Mouse (Mus musculus) lung, postnatal 36 days (tissue): Measurements from ENCODE around the gene Psap.
"Not testable (repeated sequence)": the region's sequence is repeated elsewhere in the genome, so short reads cannot be mapped to it uniquely, and the experiment has no call there.

Source experiments
- DNase-seq: peaks from one replicate; pipeline ENCODE4 v3.0.0; 2022; ENCODE audit warnings: mixed read lengths

The Psap gene

DNA sequence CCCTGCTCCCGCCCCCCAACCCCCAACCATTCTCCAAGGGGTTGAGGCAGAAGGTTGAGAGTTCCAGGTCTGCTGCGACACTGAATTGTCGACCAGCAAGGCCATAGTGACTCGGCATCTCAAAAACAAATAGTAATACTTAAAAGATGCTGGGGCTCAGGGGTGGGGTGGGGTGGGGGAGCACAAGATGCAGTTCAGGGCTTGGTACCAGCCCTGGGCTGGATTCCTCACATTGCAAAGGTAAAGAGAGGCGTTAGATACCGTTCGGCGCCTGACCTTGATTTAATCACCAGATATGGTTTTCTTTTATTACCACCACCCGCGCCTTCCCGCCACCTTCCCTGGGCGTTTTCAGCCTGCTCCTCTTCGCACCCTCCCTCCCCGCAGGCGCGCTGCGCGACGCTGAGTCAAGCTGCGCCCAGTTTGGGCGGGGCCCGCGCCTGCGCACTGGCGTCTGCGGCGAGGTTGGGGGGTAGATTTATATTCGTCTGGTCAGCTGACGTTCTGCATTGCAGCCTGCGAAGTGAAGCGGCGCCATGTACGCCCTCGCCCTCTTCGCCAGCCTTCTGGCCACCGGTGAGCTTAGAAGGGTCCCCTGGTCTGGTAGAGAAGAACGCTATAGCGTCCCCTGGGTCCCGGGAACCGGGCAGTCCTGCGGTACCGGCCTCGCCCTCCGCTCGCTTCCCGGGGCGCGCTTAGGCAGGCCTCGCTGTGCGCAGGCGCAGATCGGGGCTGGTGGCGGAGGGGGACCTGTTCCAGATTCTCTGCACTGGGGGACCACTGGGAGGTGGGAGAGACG is at the start of gene Psap:
Gene Psap, plus strand, starts transcription at position 421 of the 799 bp plus-strand sequence.
- peak; percentile 93 for DNase-seq

DNA sequence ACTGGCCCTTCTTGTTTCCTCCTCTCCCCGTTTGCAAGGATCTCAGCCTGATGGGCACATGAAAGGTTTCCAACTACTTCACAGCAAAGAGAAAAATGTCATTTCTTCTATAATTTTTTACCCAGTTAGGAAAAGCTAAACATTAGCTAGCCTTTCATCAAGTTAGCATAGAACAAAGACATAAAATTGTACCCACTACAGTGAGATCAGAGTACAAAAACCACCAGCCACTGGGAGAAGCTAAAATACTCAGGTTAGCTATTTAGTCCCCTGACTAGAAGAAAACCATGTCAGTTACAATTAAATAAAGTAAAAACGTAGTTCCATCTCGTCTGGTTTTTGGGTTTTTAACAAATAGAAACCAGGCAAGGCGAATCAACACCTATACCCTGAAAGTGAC is 49.8 kb upstream of the Psap start:
- DNase-seq: no peak

DNA sequence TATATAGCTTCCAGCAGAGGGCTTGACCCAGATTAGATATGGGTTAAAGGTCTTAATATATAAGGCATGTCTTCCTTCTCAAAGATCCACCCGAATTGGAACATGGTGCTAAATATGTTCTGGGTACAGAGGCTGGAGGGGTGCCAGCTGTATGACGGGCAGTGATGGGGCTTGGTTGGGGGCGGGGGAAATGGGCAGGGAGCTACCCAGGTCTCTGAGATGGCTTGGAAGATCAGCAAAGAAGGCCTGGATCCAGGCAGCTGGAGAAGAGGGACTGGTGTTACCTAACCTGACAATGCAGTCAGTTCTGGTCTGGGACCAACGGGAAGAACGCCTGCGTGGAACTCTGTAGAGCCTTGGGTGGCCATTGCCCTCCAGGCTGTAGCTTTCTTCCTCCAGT is 48.3 kb upstream of the Psap start:
- DNase-seq: no peak

DNA sequence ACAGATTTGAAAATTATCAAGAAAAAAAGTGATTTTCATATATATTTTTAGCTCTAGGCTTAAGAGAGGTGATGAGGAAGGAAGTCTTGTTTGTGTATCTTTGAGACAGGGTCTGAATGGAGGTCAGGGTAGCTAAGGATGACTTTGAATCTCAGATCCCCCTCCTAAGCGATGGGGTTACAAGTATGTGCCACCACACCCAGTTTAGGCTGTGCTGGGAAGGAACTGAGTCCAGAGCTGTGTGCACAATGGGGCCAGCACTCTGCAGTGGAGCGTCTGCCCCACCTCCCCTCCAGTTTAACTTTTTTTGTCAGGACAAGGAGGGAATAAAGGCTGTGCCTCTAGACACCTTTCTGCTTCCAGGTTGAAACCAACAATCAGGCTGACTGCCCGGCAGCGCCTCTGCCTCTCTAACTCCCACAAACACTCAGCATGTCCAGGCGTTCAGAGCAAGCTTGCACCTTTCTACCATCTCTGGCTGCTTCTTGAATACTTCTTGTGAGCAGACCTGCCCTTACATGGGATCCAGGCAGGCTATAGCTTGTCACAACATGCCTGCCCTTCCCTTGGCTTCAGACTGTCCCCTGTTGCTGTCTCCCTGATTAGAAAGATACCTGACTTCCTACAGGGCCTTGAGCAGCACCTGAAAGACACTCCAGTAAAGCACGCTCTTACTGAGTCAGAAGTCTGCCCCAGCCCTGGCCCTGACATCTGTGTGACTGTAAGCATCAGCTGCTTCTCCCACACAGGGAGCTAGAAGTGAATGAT is 46.9 kb upstream of the Psap start:
- no peak for DNase-seq

DNA sequence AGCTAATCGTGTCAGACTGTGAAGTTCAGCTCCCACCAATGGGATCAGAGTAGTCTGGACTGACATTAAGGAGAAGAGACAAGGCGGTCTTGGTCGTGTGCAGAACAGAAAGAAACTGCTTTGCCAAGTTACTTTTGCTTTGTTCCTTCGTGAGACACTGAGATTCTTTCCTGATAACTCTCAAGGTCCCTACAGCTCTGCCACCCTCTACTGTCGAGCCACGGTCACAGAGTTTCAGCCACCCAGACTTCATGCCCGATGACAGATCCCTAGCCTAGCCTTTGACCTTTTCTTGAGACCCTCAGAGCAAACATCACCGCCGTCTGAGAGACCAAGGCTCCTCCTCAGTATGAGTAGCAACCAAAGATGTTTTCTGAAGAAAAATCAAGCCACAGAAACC is 43.4 kb upstream of the Psap start:
- DNase-seq: no peak

DNA sequence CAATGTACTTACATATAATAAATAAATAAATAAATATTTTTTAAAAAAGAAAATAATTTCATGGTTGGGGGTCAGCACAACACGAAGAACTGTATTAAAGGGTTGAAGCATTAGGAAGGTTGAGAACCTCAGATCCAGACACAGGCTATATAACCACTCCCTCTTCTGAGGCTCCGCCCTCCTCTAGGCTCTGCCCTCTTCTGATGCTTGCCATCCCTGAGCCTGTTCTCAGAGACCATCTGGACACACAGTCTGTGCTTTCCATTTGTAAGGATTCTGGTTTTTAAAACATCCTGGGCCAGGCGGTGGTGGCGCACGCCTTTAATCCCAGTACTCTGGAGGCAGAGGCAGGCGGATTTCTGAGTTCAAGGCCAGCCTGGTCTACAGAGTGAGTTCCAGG is 41.6 kb upstream of the Psap start:
- not testable (repeated sequence) for DNase-seq

DNA sequence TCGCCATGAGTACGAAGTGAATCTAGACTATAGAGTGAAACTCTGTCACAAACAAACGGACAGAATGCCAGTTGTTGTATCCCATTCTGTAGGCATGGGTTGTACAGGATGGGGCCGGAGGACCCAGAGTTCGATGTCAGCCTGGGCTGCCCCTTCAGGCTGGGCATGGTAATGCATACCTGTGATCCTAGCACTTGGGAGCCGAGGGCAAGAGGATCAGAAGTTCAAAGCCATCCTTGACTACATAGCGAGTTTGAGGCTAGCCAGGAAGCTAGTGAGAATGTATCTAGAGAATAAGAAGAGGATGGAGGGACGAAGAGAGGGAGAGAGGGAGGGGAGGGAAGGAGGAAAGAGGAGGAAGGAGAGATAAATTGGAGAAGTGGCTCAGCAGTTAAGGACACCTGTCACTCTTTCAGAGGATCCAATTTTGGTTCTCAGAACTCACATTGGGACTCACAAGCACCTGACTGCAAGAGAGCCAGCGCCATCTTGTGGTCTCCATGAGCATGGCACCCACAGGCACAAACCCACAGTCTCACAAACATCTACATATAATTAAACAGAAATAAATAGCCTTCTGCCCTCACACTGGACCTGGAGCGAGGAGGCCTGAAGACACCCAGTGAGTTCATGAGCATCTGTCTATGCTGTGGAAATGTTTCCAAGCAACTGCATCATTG is 39.8 kb upstream of the Psap start:
- DNase-seq: peak; percentile 74

DNA sequence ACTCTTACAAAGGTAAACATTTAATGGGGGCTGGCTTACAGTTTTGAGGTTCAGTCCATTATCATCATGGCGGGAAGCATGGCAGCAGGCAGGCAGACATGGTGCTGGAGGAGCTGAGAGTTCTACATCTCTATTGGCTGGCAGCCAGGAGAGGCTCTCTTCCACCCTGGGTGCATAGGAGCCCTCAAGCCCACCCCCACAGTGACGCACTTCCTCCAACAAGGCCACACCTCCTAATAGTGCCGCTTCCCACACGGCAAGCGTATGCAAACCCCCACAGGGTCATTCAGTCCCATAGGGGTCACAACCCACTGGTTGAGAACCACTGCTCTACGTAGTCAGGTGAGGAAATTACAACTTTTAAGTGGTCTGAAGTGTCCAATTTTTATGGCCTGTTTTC is 37.0 kb upstream of the Psap start:
- DNase-seq: no peak

DNA sequence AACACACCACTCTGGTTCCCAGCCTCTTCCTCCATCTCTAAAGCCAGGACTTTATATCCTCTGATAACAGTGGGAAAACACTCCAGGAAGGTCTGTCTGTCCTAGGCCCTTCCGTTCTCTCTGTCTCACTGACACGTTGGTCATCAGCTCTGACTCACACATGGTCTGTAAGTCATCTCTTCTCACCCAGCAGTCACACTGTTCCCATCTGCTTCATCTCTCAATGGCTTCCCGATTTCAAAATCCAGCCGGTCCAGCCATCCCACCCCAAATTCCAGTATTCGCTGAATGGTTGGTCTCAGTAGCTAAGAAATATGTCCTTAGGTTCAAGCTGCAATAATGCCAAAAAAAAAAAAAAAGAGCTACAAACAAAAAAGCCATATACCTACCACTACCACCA is 33.5 kb upstream of the Psap start:
- DNase-seq: peak; percentile 42

DNA sequence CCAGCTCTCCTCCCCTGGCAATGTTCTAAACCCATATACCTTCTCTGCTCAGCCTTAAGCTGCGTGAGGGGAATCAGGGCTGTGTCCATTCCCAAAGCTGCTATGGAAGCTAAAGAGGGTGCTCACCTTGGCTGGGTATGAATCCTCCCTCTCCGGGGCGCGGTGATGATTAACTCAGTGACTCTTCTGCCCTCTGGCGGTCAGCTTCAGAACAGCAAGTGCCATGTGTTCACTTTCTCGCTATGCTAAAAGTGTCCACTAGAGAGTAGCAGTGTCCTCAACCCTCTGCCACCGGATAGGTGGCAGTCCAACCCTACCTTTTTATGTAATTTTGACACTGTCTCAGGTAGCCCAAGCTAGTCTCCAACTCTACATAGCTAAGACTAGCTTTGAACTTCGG is 32.4 kb upstream of the Psap start:
- DNase-seq: peak; percentile 97

DNA sequence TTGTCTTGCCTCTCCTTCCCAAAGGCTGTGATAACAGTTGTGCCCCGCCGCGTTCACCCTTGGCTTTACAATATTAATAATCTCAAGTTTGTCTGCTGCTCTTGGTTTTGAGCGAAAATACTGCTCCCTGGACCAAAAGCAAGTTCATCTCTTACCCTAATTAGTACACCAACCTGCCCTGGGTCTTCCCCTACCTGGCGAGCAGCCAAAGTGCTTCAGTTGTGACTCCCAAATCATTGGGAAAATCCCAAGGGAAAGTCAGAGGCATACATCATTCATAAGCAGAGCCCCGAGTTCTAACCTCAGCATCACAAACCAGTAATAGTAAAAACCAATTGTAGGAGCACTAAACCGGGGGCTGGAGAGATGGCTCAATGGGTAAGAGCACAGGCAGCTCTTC is 31.8 kb upstream of the Psap start:
- no peak for DNase-seq

DNA sequence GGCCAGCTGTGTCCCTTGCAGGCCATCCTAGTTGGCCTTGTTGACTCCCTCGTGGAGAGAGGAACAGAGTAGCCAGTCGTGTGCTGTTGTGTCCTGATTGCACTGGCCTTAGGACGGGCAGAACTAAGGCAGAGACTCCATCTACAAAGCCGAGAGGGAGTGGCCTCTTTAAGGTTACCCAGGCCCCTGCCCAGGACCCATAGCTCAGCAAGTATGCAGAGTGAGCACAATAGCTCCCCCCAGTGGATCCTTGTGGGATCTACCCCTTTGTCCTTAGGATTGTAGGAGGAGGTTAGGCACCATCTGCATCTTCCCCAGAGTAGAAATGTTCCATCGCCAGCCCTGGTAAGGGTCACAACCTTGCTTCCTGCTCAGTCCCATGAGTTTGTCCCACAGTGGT is 30.9 kb upstream of the Psap start:
- DNase-seq: peak; percentile 79

DNA sequence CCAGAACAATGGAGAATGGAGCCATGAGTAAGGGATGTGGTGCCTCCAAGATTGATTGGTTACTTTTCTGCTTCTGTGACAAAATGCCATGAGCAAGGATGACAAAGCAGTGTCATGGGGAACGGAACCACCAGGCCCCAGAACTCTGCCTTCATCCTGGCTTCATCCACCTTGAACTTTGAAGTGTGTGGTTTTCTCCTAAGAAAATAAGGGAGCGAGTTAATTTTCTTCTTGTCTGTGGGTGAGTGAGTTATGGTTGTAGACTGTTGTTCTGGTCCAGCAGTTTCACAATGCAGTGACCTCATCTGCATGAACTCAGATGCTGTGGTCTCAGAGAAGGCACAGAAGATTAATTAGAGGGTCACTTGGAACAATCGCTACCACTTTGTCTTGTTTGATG is 29.1 kb upstream of the Psap start:
- DNase-seq: not testable (repeated sequence)

DNA sequence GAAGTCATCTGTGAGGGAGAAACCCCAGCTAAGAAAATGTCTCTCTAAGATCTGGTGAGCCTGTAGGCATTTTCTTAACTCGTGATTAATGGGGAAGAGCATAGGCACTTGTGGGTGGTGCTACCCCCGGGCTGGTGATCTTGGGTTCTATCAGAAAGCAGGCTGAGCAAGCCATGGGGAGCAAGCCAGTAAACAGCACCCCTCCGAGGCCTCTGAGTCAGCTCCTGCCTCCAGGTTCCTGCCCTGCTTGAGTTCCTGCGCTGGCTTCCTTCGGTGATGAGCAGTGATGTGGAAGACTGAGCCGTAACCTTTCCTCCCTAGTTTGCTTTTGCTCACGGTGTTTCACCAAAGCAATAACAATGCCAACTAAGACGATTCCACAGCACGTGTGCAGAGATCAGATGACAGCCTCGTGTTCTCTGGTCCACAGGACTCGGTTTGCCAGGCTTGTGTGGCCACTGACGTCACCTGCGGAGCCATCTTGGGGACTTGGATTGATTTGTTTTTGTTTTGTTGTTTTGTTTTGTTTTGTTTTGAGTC is 26.9 kb upstream of the Psap start:
- no peak for DNase-seq

DNA sequence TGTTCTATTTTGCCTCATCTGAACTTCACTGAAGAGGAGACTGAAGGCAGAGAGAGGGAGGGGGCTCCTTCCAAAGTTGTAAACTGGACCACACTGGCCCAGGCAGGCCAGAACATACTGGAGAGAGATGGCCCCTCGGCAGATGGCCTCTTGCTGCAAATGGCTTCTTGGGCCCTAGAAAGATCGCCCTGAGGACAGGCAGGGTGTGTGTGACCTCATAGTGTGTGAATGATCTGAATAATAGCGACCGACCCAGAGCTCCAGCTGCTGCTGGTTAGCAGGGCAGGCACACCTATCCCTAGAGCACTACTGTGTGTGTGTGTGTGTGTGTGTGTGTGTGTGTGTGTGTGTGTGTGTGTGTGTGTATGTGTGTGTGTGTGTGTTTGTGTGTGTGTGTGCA is 25.2 kb upstream of the Psap start:
- DNase-seq: no peak

DNA sequence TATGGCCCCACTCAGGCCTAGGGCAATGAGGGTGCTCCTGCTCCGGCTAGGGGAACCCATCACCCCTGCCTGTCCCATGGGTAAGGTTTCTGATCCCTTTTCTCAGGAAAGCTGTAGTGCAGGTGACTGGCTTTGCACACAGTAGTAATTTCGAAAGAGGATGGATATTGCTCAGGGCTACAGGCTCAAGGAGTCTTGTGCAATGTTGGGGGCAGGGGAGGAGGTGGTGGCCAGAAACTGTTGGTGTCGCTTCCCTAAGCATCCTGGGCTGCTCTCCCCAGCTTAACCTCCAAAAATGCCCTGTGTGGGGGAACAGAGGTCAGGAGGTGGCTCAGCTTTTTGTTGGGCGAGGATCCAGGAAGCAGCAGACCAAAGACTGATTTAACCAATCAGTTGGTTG is 24.8 kb upstream of the Psap start:
- DNase-seq: peak; percentile 65

DNA sequence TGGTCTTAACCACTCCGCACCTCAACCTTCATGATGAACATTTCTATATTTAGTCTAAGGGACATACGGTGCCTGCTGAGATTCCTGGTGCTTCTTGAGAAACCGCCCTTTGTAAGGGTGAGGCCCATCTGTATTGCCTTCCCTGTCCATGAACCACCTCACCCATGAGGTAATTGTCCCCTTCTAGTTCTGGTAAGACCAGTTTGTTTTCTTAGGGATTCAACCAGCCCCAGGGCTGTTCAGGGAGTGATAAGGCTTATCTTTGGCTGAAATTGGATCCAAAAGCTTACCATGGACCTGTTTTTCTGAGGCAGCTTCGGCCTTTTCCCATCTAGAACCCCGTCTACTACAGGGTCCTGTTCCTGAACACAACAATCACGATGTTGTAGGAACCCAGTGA is 21.3 kb upstream of the Psap start:
- DNase-seq: no peak

DNA sequence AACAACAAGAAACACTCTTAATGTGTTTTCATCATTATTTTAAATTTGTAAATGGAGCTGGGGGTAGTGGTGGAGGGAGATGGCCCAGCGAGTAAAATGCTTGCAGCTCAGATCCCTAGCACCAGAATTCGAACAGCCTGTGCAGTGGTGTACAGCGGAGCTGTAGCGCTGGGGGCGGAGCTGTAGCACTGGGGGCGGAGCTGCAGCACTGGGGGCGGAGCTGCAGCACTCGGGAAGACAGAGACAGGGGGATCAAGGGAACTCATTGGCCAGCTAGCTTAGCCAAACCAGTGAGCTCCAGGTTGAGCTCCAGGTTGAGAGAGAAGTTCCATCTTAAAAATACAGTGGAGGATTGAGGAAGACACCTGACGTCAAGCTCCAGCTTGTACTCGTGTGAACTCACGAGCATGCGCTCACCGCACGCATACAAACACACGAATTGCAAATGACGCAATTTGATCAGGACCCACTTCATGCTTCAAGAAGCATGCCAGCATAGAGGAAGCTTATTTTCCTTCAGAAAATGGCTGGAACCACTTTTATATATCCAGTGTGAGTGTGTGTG is 20.1 kb upstream of the Psap start:
- DNase-seq: no peak

DNA sequence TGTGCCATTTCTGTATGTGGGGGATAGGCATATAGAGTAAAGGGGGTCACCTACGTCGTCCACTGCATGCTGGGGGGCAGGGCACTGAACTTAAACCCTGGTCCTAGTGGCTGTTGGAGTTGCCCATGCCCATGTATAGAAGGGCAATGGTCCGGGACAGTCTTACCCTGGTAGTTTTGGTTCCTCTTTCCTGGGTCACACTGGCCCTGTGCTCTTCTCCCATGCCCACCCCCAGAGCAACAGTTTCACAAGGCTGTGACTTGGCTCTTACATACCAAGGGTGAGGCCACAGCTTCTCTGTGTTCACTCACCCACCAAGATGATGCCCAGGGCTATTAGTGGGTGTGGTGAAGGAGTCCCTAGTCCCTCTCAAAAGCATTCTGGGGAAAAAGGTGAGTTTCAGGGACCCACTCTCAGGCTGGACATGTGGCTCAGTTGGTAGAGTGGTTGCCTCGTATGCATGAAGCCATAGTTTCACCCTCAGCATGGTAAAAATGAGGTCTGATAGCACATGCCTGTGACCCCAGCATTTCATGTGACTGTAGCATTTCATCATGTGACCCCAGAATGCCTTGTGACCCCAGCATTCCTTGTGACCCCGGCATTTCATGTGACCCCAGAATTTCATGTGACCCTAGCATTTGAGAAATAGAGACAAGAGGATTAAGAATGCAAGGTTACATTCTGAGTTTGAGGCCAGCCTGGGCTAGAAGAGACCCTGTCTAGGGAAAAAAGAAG is 16.7 kb upstream of the Psap start:
- DNase-seq: peak; percentile 67

DNA sequence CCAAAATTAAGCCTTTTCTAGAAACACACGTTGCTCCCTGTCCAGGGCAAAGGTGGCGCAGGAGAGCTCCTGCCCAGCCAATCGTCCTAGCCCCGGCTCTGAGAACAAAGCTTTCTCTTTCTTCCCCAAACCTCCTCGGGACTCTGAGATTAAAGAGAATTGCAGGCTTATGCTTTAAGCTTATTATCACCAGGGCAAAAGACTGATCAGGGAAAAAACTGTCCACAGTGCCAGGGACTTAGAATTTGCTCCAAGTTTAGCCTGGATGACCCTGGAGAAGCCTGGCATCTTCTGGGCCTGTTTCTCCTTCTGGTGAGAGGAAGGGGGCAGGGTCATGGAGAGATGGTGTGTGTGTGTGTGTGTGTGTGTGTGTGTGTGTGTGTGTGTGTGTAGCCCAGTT is 15.9 kb upstream of the Psap start:
- no peak for DNase-seq

DNA sequence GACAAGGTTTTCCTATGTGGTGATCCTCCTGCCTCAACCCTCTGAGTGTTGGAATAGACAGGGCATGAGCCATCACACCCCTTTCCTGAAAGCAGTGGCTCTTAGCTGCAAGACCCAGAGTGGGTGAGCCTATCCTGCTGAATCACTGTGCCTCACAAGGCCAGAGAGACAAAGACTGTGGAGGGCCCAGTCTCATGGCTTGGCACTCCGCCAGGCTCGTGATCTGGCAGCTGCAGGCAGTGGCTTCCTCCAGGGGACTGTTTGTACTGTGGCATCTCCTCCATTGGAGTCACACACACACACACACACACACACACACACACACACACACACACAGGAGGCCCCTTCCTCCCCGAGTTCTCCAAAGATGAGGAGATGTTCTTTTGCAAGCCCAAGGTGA is 15.0 kb upstream of the Psap start:
- peak; percentile 96 for DNase-seq

DNA sequence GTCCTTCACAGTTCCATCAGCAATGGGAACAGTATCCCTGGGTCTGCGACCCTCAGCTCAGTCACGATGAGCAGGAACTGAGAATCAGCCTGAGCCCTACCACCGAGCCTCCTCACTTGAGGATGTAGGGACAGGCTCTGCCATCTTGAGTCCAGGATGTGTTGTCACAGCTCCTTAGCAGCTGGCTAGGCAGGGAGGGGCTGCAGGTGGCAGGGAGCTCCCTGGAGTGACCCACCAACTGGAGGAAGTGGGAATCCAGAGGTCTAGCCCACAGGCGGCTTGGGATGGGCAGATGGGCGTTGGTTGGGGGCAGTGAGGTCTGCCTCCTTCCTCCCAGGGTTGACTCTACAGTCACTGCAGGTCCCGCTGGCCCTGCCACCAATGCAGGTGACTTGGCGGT is 14.1 kb upstream of the Psap start:
- DNase-seq: no peak

DNA sequence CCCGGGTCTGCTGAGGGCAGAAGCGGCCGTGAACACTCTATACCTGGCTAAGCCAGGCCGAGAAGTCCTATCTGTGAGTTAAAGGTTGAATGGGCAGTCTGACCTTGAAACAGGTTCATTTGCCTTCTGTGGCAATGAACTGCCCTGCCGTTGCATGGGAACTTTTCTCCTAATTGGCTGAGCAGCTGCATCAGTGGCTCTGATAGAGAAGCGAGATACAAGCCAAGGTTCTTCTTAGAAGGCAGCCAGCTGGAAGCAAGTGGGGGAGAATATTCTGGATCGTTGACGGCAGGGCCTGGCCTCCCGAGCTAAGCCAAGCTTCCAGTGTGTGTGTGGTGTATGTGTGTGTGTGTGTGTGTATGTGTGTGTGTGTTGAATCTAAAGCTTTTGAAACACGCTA is 12.2 kb upstream of the Psap start:
- no peak for DNase-seq
